ENCODE assay signal across 8 mouse cellular contexts in the genomic region with DNA sequence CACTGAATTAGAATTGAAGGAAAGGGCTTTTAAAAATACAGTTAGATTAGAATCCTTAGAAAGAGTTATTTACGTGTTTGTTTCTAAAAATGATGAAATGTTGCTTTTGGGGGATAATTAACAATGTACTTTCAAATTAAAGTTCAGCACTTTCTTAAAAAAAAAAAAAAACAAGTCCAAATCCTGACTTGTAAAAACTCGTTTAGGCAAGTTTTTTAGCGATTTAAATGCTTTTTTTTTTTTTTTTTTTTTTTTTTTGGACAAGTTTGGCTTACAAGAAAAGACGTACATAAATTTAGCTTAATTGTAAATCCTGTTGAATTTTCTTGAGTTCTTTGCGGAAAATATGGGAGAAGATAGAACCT. TPM values are rescaled to one million over a fixed set of nuclear protein-coding genes. Genes with fewer than 3 reads are reported as not detected.
A peak's percentile ranks its signal among the peaks of the same experiment; 100 is the strongest.
DNase-seq lines count a peak whose midpoint lies in the region; ATAC-seq lines count a peak whose summit lies in the region.

No protein-coding gene starts in this region.

- H3K36me3 ChIP-seq in lung, embryonic 16.5 days (ENCODE audit: control insufficient read depth, insufficient read depth, low read length) = peaks cover 2% of the 10 kb centered on the region; the same call in 1 of the 2 replicates
- peaks cover 10% of the 10 kb centered on the region for H3K36me3 ChIP-seq in forebrain, embryonic 12.5 days (replicated peaks)
- H3K36me3 ChIP-seq in limb, embryonic 12.5 days = peaks cover 18% of the 10 kb centered on the region
- no peaks in the 10 kb centered on the region for H3K36me3 ChIP-seq in neural tube, embryonic 15.5 days

- peak overlapping the region; percentile 67 for H3K4me2 ChIP-seq in lung, embryonic 16.5 days (ENCODE audit: low read depth, low read length)
- peak overlapping the region; percentile 54 for H3K4me2 ChIP-seq in forebrain, embryonic 12.5 days
- peak overlapping the region; percentile 53 for H3K4me2 ChIP-seq in limb, embryonic 12.5 days
- H3K4me2 ChIP-seq in neural tube, embryonic 15.5 days = peak overlapping the region; percentile 61

- no peaks in the 10 kb centered on the region for H3K9me3 ChIP-seq in lung, embryonic 16.5 days (ENCODE audit: control insufficient read depth, low read length)
- no peaks in the 10 kb centered on the region for H3K9me3 ChIP-seq in forebrain, embryonic 12.5 days
- no peaks in the 10 kb centered on the region for H3K9me3 ChIP-seq in limb, embryonic 12.5 days
- H3K9me3 ChIP-seq in neural tube, embryonic 15.5 days (replicated peaks) = no peaks in the 10 kb centered on the region

- H3K4me3 ChIP-seq in lung, embryonic 16.5 days (ENCODE audit: low read length) = peak overlapping the region; percentile 72
- H3K4me3 ChIP-seq in forebrain, embryonic 12.5 days (replicated peaks) = peak overlapping the region; percentile 82
- H3K4me3 ChIP-seq in limb, embryonic 12.5 days (replicated peaks) = peak overlapping the region; percentile 77
- peak overlapping the region; percentile 70 for H3K4me3 ChIP-seq in neural tube, embryonic 15.5 days (replicated peaks)

- H3K27me3 ChIP-seq in lung, embryonic 16.5 days (ENCODE audit: control insufficient read depth, insufficient read depth, low read depth, low read length) = no peaks in the 10 kb centered on the region
- no peaks in the 10 kb centered on the region for H3K27me3 ChIP-seq in forebrain, embryonic 12.5 days
- no peaks in the 10 kb centered on the region for H3K27me3 ChIP-seq in limb, embryonic 12.5 days
- H3K27me3 ChIP-seq in neural tube, embryonic 15.5 days (replicated peaks) = no peaks in the 10 kb centered on the region

- no peak overlapping the region for H3K9ac ChIP-seq in lung, embryonic 16.5 days (ENCODE audit: low read length)
- H3K9ac ChIP-seq in forebrain, embryonic 12.5 days = peak overlapping the region; percentile 90
- H3K9ac ChIP-seq in limb, embryonic 12.5 days (replicated peaks) = peak overlapping the region; percentile 93; the same call in 1 of the 2 replicates
- peak overlapping the region; percentile 51; the same call in 1 of the 2 replicates for H3K9ac ChIP-seq in neural tube, embryonic 15.5 days (replicated peaks)

- H3K4me1 ChIP-seq in lung, embryonic 16.5 days (replicated peaks; ENCODE audit: control insufficient read depth, insufficient read depth, low read length) = peaks cover 15% of the 10 kb centered on the region
- peaks cover 20% of the 10 kb centered on the region for H3K4me1 ChIP-seq in forebrain, embryonic 12.5 days
- peaks cover 9% of the 10 kb centered on the region for H3K4me1 ChIP-seq in limb, embryonic 12.5 days (replicated peaks)
- peaks cover 31% of the 10 kb centered on the region for H3K4me1 ChIP-seq in neural tube, embryonic 15.5 days

- DNase-seq in lung, postnatal 4 days = no peak
- DNase-seq in Muller cell, postnatal 12 days (ENCODE audit: inconsistent ontology term) = no peak
- no peak for DNase-seq in spleen, postnatal 4 days (ENCODE audit: low spot score in 2 of 2)
- no peak for DNase-seq in adrenal gland, adult 18-20 months (ENCODE audit: low spot score in 2 of 2)

- ATAC-seq in lung, embryonic 16.5 days (ENCODE audit: low read depth) = no peak
- no peak for ATAC-seq in forebrain, embryonic 12.5 days (ENCODE audit: low FRiP score)
- ATAC-seq in limb, embryonic 12.5 days (ENCODE audit: insufficient number of reproducible peaks, insufficient read depth, low FRiP score, low TSS enrichment, low read depth) = no peak
- ATAC-seq in neural tube, embryonic 15.5 days (ENCODE audit: low FRiP score) = no peak

- 15% methylated on average over 5 of the region's 5 CpGs for WGBS in lung, embryonic 16.5 days
- 30% methylated on average over 5 of the region's 5 CpGs for WGBS in forebrain, embryonic 12.5 days
- 26% methylated on average over 5 of the region's 5 CpGs for WGBS in limb, embryonic 12.5 days
- WGBS in neural tube, embryonic 15.5 days = 30% methylated on average over 5 of the region's 5 CpGs

- H3K27ac ChIP-seq in lung, embryonic 16.5 days (ENCODE audit: low read length) = no peak overlapping the region
- H3K27ac ChIP-seq in forebrain, embryonic 12.5 days = no peak overlapping the region
- no peak overlapping the region for H3K27ac ChIP-seq in limb, embryonic 12.5 days
- H3K27ac ChIP-seq in neural tube, embryonic 15.5 days (replicated peaks) = no peak overlapping the region

RNA-seq across cellular contexts. Expression of a gene that starts 1.5 kb away (rescaled TPM):
- polyA plus RNA-seq in lung, embryonic 16.5 days (2015; fragmentation: Nextera tagmentation; extraction: Ambion mirVana) = 40.8 and 44.2 TPM in 2 replicates
- polyA plus RNA-seq in forebrain, embryonic 12.5 days (2016; fragmentation: Nextera tagmentation; extraction: Ambion mirVana) = 39.2 and 46.7 TPM in 2 replicates
- polyA plus RNA-seq in limb, embryonic 12.5 days (2016; fragmentation: Nextera tagmentation; extraction: Ambion mirVana) = 52.8 and 58.2 TPM in 2 replicates
- polyA plus RNA-seq in neural tube, embryonic 15.5 days (2015; fragmentation: Nextera tagmentation; extraction: Ambion mirVana) = 42.1 and 48.2 TPM in 2 replicates
- 100 to 1,000 TPM; 118 to 152 TPM for total RNA-seq in adrenal gland, adult 18-20 months (2021)

RNA-seq across cellular contexts. Expression of a gene that starts 19.3 kb away (rescaled TPM):
- polyA plus RNA-seq in lung, embryonic 16.5 days (2015; fragmentation: Nextera tagmentation; extraction: Ambion mirVana) = 108 and 118 TPM in 2 replicates
- polyA plus RNA-seq in forebrain, embryonic 12.5 days (2016; fragmentation: Nextera tagmentation; extraction: Ambion mirVana) = 129 and 134 TPM in 2 replicates
- 99.0 and 103 TPM in 2 replicates for polyA plus RNA-seq in limb, embryonic 12.5 days (2016; fragmentation: Nextera tagmentation; extraction: Ambion mirVana)
- polyA plus RNA-seq in neural tube, embryonic 15.5 days (2015; fragmentation: Nextera tagmentation; extraction: Ambion mirVana) = 218 and 249 TPM in 2 replicates
- 100 to 1,000 TPM; 109 to 148 TPM for total RNA-seq in adrenal gland, adult 18-20 months (2021)
